Mouse (Mus musculus): ENCODE measurements around the gene Herc1. TPM values are rescaled to one million over a fixed set of nuclear protein-coding genes. Genes with fewer than 3 reads are reported as not detected.
A peak's percentile ranks its signal among the peaks of the same experiment; 100 is the strongest.

Herc1 gene
- total and polyA plus RNA-seq, 2 experiments from 2014 or later, result 11.6 to 24.9 TPM

DNA sequence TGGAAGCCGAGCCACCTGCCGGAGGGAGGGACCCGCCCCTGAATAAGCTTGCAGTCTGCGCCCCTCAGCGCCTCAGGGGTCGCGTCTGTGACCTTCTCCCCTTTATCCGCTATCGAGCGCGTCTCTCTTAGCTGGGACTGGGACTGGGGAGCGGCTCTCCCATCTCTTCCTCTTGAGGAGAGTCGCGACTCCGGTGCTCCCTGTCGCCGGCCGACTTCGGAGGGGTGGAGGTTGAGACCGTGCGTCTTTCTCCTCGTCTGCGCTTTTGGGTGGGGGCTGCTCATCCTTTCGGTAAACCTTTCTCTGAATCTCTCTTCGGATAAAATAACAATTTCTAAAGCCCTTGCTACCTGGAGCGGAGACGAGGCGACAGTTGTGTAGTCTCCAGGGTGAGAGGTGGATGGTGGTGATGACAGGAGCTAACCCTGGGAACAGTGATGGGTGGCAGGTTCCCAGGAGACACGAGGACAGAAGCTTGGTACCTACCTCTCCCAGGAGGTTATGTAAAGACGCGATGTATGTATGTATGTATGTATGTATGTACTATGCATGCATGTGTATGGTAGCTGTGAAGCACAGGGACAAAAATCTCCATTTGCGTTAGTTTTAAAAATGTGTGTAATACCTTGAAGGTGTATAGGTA lies 659 bp downstream of the Herc1 start:
- H3K27ac ChIP-seq (ENCODE audit: low read depth), result peak overlapping the region; percentile 96
- H3K4me2 ChIP-seq (ENCODE audit: low read depth, low read length), result peak overlapping the region; percentile 91
- no peak for DNase-seq (ENCODE audit: low spot score)
- H3K36me3 ChIP-seq (replicated peaks; ENCODE audit: control insufficient read depth, insufficient read depth, low read length), result no peaks in the 10 kb centered on the region
- no peaks in the 10 kb centered on the region for H3K9me3 ChIP-seq (replicated peaks; ENCODE audit: control insufficient read depth, low read length)
- peak; percentile 55 for ATAC-seq (ENCODE audit: insufficient read depth, low read depth)
- under 1% methylated on average over 32 of the region's 32 CpGs for WGBS
- H3K27me3 ChIP-seq (ENCODE audit: control insufficient read depth, insufficient read depth, low read length), result no peaks in the 10 kb centered on the region
- H3K4me3 ChIP-seq (ENCODE audit: low read depth, low read length), result peak overlapping the region; percentile 87
- peak overlapping the region; percentile 88 for H3K9ac ChIP-seq (replicated peaks; ENCODE audit: low read depth, low read length)
- no peak for TF ChIP-seq CTCF (IDR thresholded peaks at IDR 0.05; ENCODE audit: low read depth)
- TF ChIP-seq EP300 (IDR thresholded peaks at IDR 0.05; ENCODE audit: low read depth), result no peak
- peaks cover 19% of the 10 kb centered on the region; the same call in 1 of the 2 replicates for H3K4me1 ChIP-seq (ENCODE audit: control insufficient read depth, insufficient read depth)

DNA sequence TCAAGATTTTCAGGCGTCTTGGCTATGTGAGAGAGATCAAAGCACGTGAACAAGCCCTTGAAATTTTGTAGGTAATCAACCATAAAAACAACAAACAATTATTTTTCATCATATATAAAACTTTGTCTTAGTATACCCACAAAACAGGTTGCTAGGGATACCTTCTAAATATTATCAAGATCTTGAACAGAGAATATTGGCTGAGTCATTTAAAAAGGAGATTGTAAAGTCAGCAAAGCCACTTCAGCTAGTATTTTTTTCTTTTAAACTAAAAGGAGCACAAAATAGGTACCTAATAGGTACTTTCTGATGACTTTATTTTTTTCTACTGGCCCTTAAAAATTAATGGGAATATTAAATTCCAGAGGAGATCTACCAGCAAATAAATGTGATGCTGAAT lies 2.5 kb downstream of the Herc1 start:
- Histone ChIP-seq H3K9me3 (replicated peaks; ENCODE audit: control insufficient read depth, low read length) (no peaks in the 10 kb centered on the region), H3K27ac (ENCODE audit: low read depth) (no peak overlapping the region), H3K4me3 (ENCODE audit: low read depth, low read length) (no peak overlapping the region), H3K36me3 (replicated peaks; ENCODE audit: control insufficient read depth, insufficient read depth, low read length) (no peaks in the 10 kb centered on the region), H3K9ac (replicated peaks; ENCODE audit: low read depth, low read length) (no peak overlapping the region), H3K27me3 (ENCODE audit: control insufficient read depth, insufficient read depth, low read length) (no peaks in the 10 kb centered on the region), H3K4me1 (ENCODE audit: control insufficient read depth, insufficient read depth) (peaks cover 19% of the 10 kb centered on the region; the same call in 1 of the 2 replicates), H3K4me2 (ENCODE audit: low read depth, low read length) (no peak overlapping the region)
- TF ChIP-seq CTCF (IDR thresholded peaks at IDR 0.05; ENCODE audit: low read depth) (no peak), EP300 (IDR thresholded peaks at IDR 0.05; ENCODE audit: low read depth) (no peak)
- no peak for ATAC-seq (ENCODE audit: insufficient read depth, low read depth)
- 79% methylated on average over 2 of the region's 2 CpGs for WGBS
- DNase-seq (ENCODE audit: low spot score), result no peak

DNA sequence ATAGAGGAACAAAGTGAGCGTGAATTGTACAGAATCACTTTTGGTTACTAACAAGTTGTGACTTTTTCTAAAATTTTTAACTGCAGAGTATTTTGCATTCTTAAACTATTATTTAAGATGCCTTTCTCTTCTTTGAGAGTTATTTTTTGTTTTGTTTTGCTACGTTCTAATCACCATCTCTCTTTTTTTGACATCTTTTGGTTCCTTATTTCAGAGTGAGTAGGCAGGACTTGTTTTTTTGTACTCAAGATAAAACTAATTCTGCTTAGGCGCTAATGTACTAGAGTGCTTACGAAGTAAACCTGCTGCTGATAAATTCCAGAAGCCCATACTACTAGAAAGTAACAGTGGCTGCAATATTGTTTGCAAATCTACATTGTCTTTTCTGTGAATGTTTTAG lies 8.9 kb downstream of the Herc1 start:
- no peak overlapping the region for H3K27ac ChIP-seq (ENCODE audit: low read depth)
- no peaks in the 10 kb centered on the region for H3K9me3 ChIP-seq (replicated peaks; ENCODE audit: control insufficient read depth, low read length)
- H3K4me1 ChIP-seq (ENCODE audit: control insufficient read depth, insufficient read depth), result peaks cover 8% of the 10 kb centered on the region; the same call in 1 of the 2 replicates
- TF ChIP-seq CTCF (IDR thresholded peaks at IDR 0.05; ENCODE audit: low read depth) (no peak), EP300 (IDR thresholded peaks at IDR 0.05; ENCODE audit: low read depth) (no peak)
- 56% methylated on average over 4 of the region's 4 CpGs for WGBS
- H3K4me2 ChIP-seq (ENCODE audit: low read depth, low read length), result no peak overlapping the region
- H3K27me3 ChIP-seq (ENCODE audit: control insufficient read depth, insufficient read depth, low read length), result no peaks in the 10 kb centered on the region
- no peak overlapping the region for H3K9ac ChIP-seq (replicated peaks; ENCODE audit: low read depth, low read length)
- no peak for ATAC-seq (ENCODE audit: insufficient read depth, low read depth)
- no peaks in the 10 kb centered on the region for H3K36me3 ChIP-seq (replicated peaks; ENCODE audit: control insufficient read depth, insufficient read depth, low read length)
- H3K4me3 ChIP-seq (ENCODE audit: low read depth, low read length), result no peak overlapping the region
- DNase-seq (ENCODE audit: low spot score), result no peak

DNA sequence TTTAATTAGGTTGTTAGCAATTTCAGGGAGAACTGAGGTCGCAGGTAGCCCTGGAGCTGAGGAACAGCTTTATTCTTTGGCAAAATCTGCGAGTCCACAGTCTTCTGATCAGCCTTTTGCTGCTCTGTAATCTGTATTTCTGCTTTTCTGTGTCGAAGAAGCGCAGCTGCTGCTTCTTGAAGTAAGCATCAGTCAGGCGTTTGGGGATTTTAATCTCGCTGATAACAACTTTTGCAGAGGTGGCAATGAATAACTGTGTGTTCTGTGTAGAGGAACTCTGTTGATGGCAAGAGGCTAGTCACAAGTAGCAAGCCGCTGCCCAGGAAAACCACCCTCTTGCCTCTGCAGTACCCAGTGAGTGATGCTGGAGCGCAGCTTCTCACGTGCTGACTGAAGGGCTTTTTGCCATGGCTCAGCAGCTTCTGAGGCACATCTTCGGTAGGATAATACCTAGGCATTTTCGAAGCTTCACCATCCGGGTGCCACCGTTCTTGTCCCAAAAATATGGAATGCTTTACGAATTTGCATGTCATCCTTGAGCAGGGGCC lies 10.0 kb downstream of the Herc1 start:
- 65% methylated on average over 14 of the region's 14 CpGs for WGBS
- Histone ChIP-seq H3K36me3 (replicated peaks; ENCODE audit: control insufficient read depth, insufficient read depth, low read length) (no peaks in the 10 kb centered on the region), H3K9me3 (replicated peaks; ENCODE audit: control insufficient read depth, low read length) (no peaks in the 10 kb centered on the region), H3K4me3 (ENCODE audit: low read depth, low read length) (no peak overlapping the region), H3K27me3 (ENCODE audit: control insufficient read depth, insufficient read depth, low read length) (no peaks in the 10 kb centered on the region), H3K9ac (replicated peaks; ENCODE audit: low read depth, low read length) (no peak overlapping the region), H3K4me1 (ENCODE audit: control insufficient read depth, insufficient read depth) (0 out of 2 replicates have a peak, but pooled peaks cover 2% of the 10 kb centered on the region), H3K27ac (ENCODE audit: low read depth) (no peak overlapping the region), H3K4me2 (ENCODE audit: low read depth, low read length) (no peak overlapping the region)
- ATAC-seq (ENCODE audit: insufficient read depth, low read depth) (no peak), DNase-seq (ENCODE audit: low spot score) (no peak)
- no peak for TF ChIP-seq EP300 (IDR thresholded peaks at IDR 0.05; ENCODE audit: low read depth)
- no peak for TF ChIP-seq CTCF (IDR thresholded peaks at IDR 0.05; ENCODE audit: low read depth)

DNA sequence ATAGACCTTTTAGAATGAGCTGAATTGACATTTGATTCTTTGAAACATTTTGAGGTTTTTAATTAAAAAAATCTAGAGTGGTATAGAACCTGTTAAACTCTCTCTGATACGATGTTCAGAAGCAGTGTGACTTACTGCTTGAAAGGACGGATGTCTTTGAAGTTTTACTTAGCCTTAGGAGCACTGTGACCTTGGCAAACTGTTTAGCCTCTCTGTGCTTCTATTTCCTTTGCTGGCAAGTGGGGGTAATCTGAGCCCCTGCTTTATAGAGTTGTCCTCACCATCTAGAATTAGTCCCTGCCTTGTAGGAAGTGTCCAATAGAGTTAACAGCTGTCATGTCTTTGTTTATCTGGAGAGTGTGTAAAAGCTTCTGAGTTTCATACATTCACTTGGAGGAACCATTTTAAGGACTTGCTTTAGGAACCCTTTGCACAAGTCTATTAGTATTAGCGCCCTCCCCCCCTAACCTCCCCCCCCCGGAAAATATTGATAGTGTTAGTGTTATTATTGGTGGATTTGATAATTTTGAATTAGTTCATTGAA lies 18.7 kb downstream of the Herc1 start:
- H3K36me3 ChIP-seq (replicated peaks; ENCODE audit: control insufficient read depth, insufficient read depth, low read length), result peaks cover 19% of the 10 kb centered on the region
- no peak for DNase-seq (ENCODE audit: low spot score)
- no peaks in the 10 kb centered on the region for H3K27me3 ChIP-seq (ENCODE audit: control insufficient read depth, insufficient read depth, low read length)
- TF ChIP-seq CTCF (IDR thresholded peaks at IDR 0.05; ENCODE audit: low read depth) (no peak), EP300 (IDR thresholded peaks at IDR 0.05; ENCODE audit: low read depth) (no peak)
- no peak overlapping the region for H3K27ac ChIP-seq (ENCODE audit: low read depth)
- H3K4me2 ChIP-seq (ENCODE audit: low read depth, low read length), result no peak overlapping the region
- 53% methylated on average over 4 of the region's 4 CpGs for WGBS
- no peak overlapping the region for H3K4me3 ChIP-seq (ENCODE audit: low read depth, low read length)
- no peak overlapping the region for H3K9ac ChIP-seq (replicated peaks; ENCODE audit: low read depth, low read length)
- H3K4me1 ChIP-seq (ENCODE audit: control insufficient read depth, insufficient read depth), result peaks cover 11% of the 10 kb centered on the region; the same call in 1 of the 2 replicates
- no peaks in the 10 kb centered on the region for H3K9me3 ChIP-seq (replicated peaks; ENCODE audit: control insufficient read depth, low read length)
- ATAC-seq (ENCODE audit: insufficient read depth, low read depth), result no peak

Measured in heart, postnatal 0 days (tissue).